Mouse (Mus musculus) layer of hippocampus, postnatal 14 days (tissue): ENCODE measurements around the gene Tmc2. TPM values are rescaled to one million over a fixed set of nuclear protein-coding genes. Genes with fewer than 3 reads are reported as not detected.

Experiments
- DNase-seq, 2 experiments: peaks; one replicate each; pipeline ENCODE4 v3.0.0; 2021 to 2022; ENCODE audit warnings: low spot score in 2 of 2, mixed read lengths in 1 of 2
- total RNA-seq, 2 experiments: library from RNA; stranded (reverse); gene quantifications; 2 replicates each; pipeline ENCODE4 v1.2.3; 2021

Tmc2 gene
- total RNA-seq, 2 experiments from 2014 or later: not detected

GRCm38 (mm10) chr2:130248226-130248625 lies 53.2 kb downstream of the Tmc2 start:
- no peak for DNase-seq

DNA sequence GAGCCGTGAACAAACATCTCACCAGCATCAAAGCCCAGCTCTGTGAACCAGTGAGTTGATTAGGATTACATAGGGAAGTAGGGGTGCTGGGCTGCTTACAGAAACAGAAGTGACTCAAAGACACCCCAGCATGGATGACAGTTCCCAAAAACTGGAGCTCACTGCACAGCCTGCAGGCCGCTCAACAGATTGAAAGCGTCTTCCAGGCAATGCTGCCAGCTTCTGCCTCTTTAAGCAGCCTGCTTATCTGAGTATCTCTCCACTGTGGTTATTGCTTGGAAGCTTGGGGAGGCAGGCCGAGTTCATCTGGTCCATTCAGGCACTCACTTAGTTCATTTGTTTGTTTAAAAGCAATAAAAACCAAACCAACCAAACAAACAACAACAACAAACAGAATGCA lies 61.8 kb downstream of the Tmc2 start:
- no peak for DNase-seq

- DNase-seq: no peak
Observed at GRCm38 (mm10) chr2:130260822-130261221, 65.8 kb downstream of the Tmc2 start.

GRCm38 (mm10) chr2:130261914-130262313 lies 66.9 kb downstream of the Tmc2 start:
- no peak for DNase-seq

DNA sequence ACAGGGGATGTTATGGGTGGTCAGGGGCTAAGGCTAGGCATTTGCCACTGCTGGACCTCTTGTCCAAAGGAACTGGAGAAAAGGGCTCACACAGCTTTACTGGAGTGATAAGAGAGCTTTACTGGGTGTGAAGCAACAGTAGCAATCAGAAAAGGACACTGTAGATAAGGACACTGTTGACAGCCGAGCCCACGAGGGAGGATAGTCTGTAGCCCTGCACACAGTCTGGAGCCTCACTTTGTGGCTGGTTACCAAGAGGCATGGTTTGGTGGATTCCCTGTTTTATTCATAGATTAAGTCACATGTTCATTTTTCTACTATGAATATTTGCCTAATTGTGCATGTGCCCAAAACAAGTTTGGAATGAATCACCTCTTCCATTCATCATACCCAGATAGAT lies 67.4 kb downstream of the Tmc2 start:
- DNase-seq: no peak

- DNase-seq: no peak
Observed at GRCm38 (mm10) chr2:130265520-130265919, 70.5 kb downstream of the Tmc2 start.

DNA sequence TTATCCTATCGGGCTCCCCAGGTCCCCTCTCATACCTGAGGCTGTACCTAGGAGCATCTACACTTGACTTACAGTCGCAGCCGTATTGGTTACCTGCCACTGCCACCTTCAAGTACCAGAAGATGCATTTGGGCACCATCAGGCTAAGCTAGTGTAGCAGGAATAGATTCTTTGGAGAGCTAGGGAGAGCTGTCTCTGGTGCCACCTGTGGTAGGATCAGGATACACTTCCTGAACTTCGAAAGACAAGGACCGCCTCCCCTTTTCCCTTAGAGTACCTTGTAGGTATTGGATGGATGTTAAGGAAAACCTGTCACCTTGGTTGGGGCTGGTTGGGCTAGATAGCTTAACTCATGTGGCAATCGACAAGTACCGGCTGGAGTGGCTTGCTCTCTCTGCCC lies 73.1 kb downstream of the Tmc2 start:
- no peak for DNase-seq

GRCm38 (mm10) chr2:130273732-130274131 lies 78.7 kb downstream of the Tmc2 start:
- DNase-seq: peak in 1 of 2 experiments; percentile 30

DNA sequence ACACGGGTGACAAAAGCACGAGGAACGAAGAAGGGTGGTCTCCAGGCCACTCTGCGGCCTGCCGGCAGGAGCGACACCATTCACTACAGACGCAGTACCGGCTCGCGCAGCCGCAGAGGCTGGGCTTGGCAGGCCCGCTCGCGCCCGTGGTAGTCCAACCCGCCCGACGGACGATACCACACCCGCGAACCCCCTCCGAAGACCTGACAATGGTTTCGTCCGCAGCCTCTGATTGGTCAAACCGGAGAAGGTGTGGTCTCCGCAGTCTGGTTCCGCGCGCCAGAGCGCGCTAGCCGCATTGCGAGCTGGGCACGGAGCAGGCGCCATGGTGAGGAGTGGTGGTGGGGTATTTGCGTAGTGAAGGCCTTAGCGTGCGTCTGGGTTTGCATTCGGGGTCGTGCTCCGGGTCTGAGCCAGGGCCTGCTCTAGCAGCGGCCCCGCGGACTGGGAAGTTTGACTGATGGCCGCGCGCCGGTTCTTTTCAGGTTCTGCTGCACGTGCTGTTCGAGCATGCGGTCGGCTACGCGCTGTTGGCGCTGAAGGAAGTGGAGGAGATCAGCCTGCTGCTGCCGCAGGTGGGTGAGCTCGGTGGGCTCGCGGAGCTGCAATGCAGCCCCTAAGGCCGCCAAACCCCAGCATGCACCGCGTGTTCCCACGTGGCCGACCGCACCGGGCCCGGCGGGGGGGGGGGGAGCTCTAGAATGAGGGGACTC lies 79.3 kb downstream of the Tmc2 start, which contains the start of gene Nop56:
TSS of gene Nop56 (plus strand) at position 282 of the 713 bp plus-strand sequence.
- peak; percentile 100 for DNase-seq

- DNase-seq: no peak
Observed at GRCm38 (mm10) chr2:130274862-130275261, 79.9 kb downstream of the Tmc2 start.

- peak; percentile 56 to 59 for DNase-seq
Observed at GRCm38 (mm10) chr2:130275649-130276048, 80.7 kb downstream of the Tmc2 start.

DNA sequence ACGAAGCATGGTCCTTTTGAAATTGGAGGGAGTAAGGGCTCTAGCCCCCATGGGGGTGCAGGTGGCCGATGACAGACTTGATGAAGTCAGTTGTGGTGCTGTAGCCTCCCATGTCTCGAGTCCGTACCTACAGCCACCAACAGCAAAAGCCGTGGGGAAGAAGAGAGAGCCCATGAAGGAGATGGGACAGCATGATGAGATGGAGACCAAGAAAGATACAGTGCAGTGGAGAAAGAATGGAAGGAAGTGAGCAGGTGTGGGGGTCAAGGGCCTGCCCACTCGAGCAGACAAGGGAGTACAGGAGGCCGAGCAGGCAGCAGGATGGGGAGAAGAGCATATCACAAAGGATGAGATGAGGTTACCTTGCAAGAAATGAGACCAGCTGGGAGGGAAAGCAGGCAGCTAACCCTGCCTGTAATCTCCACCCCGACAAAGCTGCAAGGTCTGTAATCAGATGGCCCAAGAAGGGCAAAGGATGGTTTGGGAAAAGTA lies 84.7 kb downstream of the Tmc2 start:
- no peak for DNase-seq

DNA sequence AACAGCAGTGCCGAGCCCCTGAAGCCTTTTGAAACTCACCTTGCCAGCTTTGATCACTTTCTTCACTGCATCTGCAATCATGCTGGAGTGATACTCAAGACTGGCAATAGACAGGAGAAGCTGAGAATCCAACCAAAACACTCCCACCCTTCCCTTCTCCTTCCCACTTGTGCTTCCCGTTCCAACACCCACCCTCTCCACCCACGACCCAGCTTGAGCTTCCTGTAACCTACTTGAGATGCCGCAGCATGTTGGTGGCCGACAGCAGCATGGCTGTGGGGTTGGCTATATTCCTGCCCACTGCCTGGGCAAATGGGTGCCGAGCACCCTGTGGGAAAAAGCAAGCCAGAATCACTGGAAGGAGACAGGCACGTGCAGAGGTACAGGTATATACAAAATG lies 85.2 kb downstream of the Tmc2 start:
- peak in 1 of 2 experiments; percentile 37 for DNase-seq

- DNase-seq: peak; percentile 43 to 76
Observed at GRCm38 (mm10) chr2:130280818-130281217, 85.8 kb downstream of the Tmc2 start.

- peak; percentile 84 to 93 for DNase-seq
Observed at GRCm38 (mm10) chr2:130283854-130284654, 89.1 kb downstream of the Tmc2 start, which contains the start of gene Idh3b. Gene Idh3b (minus strand): TSS chr2:130284547.

- no peak for DNase-seq
Observed at GRCm38 (mm10) chr2:130289086-130289485, 94.1 kb downstream of the Tmc2 start.

GRCm38 (mm10) chr2:130291434-130291833 lies 96.4 kb downstream of the Tmc2 start:
- peak; percentile 69 to 86 for DNase-seq

GRCm38 (mm10) chr2:130293009-130293408 lies 98.0 kb downstream of the Tmc2 start:
- no peak for DNase-seq

DNA sequence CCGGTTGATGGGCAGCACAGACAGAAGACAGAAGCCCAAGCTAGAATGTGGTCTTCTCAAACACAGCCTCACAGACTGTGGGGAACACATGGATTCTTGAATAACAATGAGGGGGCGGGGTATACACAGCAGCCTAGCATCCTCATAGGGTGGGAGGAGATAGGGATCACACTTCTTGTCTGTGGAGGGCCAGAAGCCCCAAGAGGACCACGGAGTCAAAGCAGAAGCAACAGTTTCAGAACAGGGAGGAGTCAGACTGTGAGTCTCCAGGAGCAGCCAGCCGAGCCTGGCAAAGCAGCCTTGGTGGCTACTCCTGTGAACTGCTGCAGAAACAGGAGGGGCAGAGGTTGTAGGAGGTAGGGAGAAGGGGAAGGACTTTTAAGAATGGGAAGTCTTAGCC lies 98.5 kb downstream of the Tmc2 start:
- DNase-seq: peak in 1 of 2 experiments; percentile 23

- DNase-seq: peak in 1 of 2 experiments; percentile 27
Observed at GRCm38 (mm10) chr2:130294218-130294935, 99.4 kb downstream of the Tmc2 start.

GRCm38 (mm10) chr2:130294936-130295277 lies 99.9 kb downstream of the Tmc2 start, which contains the start of gene Ebf4:
Gene Ebf4 (plus strand): TSS chr2:130295169.
- DNase-seq: peak; percentile 49
